10 mouse cellular contexts compared by ENCODE assay signal in the genomic region with DNA sequence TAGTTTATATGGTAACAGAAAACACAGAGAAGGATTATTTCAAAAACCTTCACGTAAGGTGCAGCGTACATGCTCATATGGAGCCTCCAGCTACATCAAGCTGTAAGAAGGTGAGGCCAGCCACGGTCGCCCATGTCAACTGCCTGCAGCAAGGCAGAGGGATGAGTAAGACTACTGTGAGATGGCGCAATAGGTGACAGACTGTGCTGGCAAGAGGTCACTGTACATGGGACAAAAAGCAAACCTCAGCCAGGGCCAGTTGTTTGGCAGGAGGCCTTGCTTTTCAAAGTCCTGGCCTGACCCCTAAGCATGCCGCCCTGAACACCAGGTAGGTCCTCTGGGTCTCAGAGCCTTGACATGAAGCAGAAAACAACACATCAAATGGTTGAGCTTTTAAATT.
DNase-seq lines count a peak whose midpoint lies in the region; ATAC-seq lines count a peak whose summit lies in the region.
"Had no signal": no experiment of that assay in that cellular context is flagged by ENCODE, and none has a peak within 500 bp of the region (broad histone marks: within the 10 kb centered on the region; RNA-seq: fewer than 3 reads in every experiment).

No protein-coding gene starts in this region.

- H3K9ac ChIP-seq in kidney, embryonic 14.5 days (ENCODE audit: low read depth, low read length): no peak overlapping the region
- no peak overlapping the region for H3K9ac ChIP-seq in forebrain, embryonic 13.5 days
- H3K9ac ChIP-seq: limb, embryonic 13.5 days had no signal

- no peak overlapping the region for H3K4me2 ChIP-seq in kidney, embryonic 14.5 days (replicated peaks; ENCODE audit: low read depth, low read length)
- H3K4me2 ChIP-seq in forebrain, embryonic 13.5 days: no peak overlapping the region
- H3K4me2 ChIP-seq: limb, embryonic 13.5 days had no signal

- H3K27ac ChIP-seq in kidney, embryonic 14.5 days (ENCODE audit: low read depth, low read length): no peak overlapping the region
- peak overlapping the region; percentile 19; the same call in 1 of the 2 replicates for H3K27ac ChIP-seq in brown adipose tissue, adult 24 weeks (replicated peaks; ENCODE audit: low read depth, low read length)
- H3K27ac ChIP-seq in forebrain, embryonic 13.5 days: no peak overlapping the region
- H3K27ac ChIP-seq: limb, embryonic 13.5 days had no signal

- H3K27me3 ChIP-seq in kidney, embryonic 14.5 days (ENCODE audit: control insufficient read depth, insufficient read depth, low read length): no peaks in the 10 kb centered on the region; the same call in 1 of the 2 replicates
- H3K27me3 ChIP-seq in forebrain, embryonic 13.5 days: no peaks in the 10 kb centered on the region
- H3K27me3 ChIP-seq: CH12.LX; limb, embryonic 13.5 days had no signal

- H3K36me3 ChIP-seq in kidney, embryonic 14.5 days (ENCODE audit: control insufficient read depth, insufficient read depth, low read length): no peaks in the 10 kb centered on the region
- no peaks in the 10 kb centered on the region for H3K36me3 ChIP-seq in forebrain, embryonic 13.5 days (ENCODE audit: poor library complexity, severe bottlenecking)
- H3K36me3 ChIP-seq: limb, embryonic 13.5 days had no signal

- ATAC-seq in kidney, embryonic 14.5 days (ENCODE audit: low FRiP score, low TSS enrichment): no peak
- 0 out of 2 replicates have a peak, but pooled peaks have one; percentile 34 for ATAC-seq in megakaryocyte-erythroid progenitor cell, adult 5-6 weeks (replicated peaks; ENCODE audit: low FRiP score, low TSS enrichment, poor library complexity, severe bottlenecking)
- no peak for ATAC-seq in forebrain, embryonic 13.5 days
- ATAC-seq in activated CD4-positive, CD25-positive, alpha-beta regulatory T cell, adult 4 months: no peak

- intact Hi-C loops in heart, postnatal 36 days (cut with DNase I): loop anchor here (10.0 kb wide), 1 partner anchor 190 kb away; a partner anchor contains a TSS

- DNase-seq in kidney, adult 18-20 months: peak; percentile 59
- peak; percentile 39 to 45 for DNase-seq in heart, postnatal 36 days
- DNase-seq in thymus, postnatal 25 days: no peak

- no peaks in the 10 kb centered on the region for H3K9me3 ChIP-seq in kidney, embryonic 14.5 days (ENCODE audit: control insufficient read depth, low read length)
- H3K9me3 ChIP-seq in forebrain, embryonic 13.5 days (replicated peaks): no peaks in the 10 kb centered on the region
- H3K9me3 ChIP-seq: limb, embryonic 13.5 days had no signal

- WGBS in kidney, embryonic 14.5 days: 93% methylated on average over 6 of the region's 6 CpGs
- WGBS in forebrain, embryonic 13.5 days: 94% methylated on average over 6 of the region's 6 CpGs

- H3K4me3 ChIP-seq in kidney, embryonic 14.5 days (ENCODE audit: low read length): no peak overlapping the region
- H3K4me3 ChIP-seq in brown adipose tissue, adult 24 weeks (ENCODE audit: insufficient read depth, low read depth, low read length): no peak overlapping the region
- H3K4me3 ChIP-seq in forebrain, embryonic 13.5 days: no peak overlapping the region
- H3K4me3 ChIP-seq: limb, embryonic 13.5 days had no signal

- H3K4me1 ChIP-seq in kidney, embryonic 14.5 days (ENCODE audit: control insufficient read depth, insufficient read depth, low read length): no peaks in the 10 kb centered on the region
- H3K4me1 ChIP-seq in brown adipose tissue, adult 24 weeks (ENCODE audit: control insufficient read depth, insufficient read depth, insufficient read length, low read length): no peaks in the 10 kb centered on the region
- peaks cover 5% of the 10 kb centered on the region; the same call in 1 of the 2 replicates for H3K4me1 ChIP-seq in forebrain, embryonic 13.5 days
- H3K4me1 ChIP-seq: limb, embryonic 13.5 days had no signal
